Mouse (Mus musculus): ENCODE measurements at regions not wholly inside any gene's neighbourhood (a gene's known extent, or its start where the extent isn't known, plus 50 kb on each side); places are given as distances from the start of the nearest gene placed in this dataset.

DNA sequence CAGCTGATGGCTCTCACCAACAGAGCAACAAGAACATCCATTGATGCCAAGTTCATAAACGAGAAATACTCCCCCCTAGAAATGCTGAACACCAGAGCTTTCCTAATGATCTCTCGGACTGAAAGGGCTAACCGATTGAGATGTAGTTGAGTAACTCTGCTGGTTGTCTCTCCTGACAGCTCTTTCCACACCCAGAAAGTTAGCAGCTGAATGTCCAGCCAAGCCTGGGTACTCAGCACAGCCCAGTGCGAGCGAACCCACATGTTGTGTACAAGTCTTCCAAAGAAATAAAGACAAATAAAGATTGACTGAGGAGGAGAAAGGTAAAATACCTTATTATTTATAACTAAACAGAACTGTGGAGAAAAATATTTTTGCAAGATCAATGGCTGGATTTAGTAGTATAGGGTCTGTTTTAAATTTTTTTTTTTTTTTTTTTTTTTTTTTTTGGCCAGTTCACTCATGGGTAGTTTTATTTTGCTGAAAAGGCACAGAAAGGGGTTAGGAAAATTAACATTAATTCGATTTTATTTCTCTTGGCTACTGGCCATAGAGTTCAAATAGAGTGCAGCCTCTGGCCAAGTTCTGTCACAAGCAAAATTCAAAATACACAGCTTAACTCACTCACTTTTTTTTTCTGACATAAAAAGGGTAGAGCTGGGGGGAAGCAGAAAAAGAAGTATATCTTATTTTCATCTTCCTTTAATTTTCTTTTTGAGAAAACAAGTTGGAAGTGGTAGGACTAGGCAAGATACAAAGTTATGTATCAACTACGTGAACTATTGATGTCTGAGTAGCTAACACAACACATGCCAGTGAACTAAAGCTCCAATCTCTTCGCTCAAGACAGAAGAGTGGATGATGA lies 261.2 kb upstream of the Npvf start:
- no peak for DNase-seq (ENCODE audit: low spot score in 2 of 2)

DNA sequence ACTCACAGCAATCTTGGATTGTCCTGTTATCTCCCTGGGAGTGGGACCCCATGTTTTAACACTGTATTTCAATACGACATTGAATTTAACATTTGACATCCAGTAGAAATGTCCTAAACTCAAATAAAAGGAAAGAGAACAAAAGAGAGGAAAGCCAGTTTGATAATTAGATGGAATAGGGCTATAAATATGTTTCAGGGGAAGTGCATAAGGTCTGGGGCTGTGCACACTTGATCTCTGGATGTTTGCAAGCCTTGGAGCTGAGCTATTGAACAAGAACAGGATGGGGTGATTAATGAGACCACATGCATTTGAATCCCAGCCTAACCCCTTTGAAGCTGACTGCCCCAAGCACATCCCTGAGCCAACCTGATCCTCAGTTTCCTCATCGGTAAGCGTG lies 264.0 kb upstream of the Npvf start:
- DNase-seq (ENCODE audit: low spot score in 2 of 2) = no peak

DNA sequence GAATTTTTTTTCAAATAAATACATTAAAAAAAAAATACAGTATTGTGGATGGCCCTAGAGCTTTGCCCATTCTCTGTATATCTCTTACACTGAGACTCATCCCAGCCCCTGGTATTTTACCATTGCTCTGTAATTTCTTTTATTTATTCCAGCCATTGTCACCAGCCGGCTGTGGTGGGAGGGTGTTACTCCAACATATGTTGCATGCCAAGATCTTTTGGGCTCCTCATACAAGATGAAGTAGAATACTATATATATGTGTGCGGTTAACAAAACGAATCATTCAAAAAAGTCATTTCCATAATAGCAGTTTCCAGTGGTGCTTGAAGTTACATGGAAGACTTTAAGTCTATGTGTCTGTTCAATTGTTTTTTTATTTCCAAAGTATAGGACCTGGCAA lies 268.0 kb upstream of the Npvf start:
- DNase-seq (ENCODE audit: low spot score in 2 of 2) = no peak

DNA sequence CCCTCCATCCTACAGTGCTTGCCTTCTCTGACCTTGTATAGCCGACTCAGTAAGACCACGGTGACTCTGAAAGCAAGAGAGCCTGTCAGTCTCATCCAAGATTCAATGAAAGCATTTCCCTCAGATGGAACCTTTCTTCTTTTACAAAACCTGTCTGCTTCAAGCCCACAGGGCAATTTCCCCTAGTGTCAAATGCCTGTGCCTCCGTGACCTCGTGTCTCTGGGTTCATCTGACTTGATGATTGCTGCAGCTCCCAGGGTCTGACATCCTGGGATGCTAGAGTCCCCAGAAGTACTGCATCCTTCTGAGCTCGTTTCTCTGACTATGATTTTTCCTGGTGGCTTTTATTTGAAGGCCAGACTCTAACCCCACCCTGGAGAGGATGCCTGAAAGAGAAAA lies 270.3 kb upstream of the Npvf start:
- no peak for DNase-seq (ENCODE audit: low spot score in 2 of 2)

DNA sequence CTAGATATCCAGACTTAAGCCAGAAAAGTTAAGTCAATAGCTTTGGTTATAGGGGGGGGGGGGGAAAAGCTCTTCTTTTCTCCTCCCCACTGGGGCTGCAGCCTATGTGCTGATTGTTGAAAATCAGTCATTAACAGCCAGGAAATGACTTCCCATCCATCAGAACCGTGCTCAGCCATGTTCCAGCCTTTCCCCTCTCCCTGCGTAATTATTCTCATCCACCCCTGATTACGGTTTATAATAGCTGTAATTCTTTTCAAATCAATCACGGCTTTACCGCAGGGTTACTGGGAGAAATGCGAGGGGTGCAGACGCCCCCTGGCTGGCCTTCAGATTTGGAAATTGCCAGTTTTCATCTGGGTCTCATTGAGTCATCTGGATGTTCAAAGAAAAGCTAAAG lies 270.8 kb upstream of the Npvf start:
- no peak for DNase-seq (ENCODE audit: low spot score in 2 of 2)

DNA sequence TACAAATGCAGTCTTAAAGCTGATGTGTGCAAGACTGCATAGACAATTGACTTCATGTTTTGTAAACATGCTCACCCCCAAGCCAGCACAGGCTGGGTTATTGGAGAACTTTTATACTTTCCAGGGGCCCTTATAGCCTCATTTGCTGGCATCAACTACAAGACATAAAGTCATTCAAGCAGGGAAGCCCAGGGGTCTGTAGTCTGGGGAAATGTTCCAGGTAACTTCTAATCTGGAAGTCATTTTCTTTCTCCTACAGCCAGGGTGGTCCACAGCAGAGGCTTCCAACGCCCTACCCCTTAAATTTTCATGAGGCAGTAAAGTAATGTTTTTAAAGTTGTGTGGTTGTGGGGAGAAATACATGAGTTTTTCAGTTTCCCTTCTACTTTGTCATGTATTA lies 272.1 kb upstream of the Npvf start:
- no peak for DNase-seq (ENCODE audit: low spot score in 2 of 2)

DNA sequence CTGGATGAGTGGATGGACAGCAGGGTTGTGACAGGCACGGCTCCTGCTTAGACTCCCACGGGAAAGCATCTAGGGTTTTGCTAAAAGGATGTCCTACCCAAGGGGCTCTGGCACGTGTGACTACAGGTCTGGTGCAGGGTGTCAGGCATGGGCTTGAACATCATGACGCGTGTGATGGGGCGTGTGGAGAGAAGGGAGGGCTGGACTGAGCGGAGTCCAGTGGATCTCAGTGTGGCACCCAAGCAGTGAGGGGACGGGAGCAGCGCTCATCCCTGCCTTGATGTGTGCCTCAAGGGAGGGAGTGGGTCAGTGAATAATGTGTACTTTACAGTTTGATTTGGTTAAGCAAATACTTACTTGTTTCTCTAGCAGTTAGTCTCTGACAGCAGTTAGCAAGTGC lies 275.3 kb upstream of the Npvf start:
- DNase-seq (ENCODE audit: low spot score in 2 of 2) = no peak

DNA sequence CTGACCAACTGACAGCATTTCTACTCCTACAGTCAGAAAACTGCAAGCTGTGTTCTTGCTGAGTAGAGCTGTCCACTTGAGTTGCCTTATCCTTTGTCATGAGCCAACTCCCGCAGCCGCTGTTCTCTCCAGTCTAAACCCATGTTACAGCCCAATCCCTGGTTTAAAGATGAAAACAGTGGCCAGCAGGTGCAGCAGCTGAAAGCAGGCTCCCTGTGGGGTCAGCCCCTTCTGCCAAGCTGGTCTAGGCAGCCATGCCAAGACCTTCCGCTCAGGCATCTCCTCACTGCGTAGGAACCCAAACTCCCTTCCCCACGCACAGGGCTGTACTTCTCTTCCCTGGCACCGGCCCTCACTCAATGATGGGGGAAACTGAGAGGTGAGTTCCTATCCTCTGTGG lies 279.3 kb upstream of the Npvf start:
- no peak for DNase-seq (ENCODE audit: low spot score in 2 of 2)

DNA sequence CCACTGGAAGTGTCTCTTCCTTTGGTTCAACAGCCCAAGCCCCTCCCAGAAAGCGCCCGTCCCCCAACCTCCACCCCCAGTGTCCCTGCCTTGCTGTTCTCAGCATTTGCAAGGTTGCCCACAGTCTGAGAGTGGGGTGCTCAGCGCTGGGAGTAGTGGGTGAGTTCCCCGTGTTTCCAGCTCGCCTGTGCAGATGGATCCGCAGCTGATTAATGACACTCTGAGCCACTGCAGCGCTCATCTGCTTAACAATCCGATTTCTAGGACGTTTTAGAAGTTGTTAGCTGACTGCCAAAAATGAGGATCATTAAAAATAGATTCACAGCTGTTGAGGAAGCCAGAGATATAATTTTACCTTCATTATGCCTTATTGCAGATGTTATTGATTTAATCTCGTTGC lies 280.0 kb upstream of the Npvf start:
- DNase-seq (ENCODE audit: low spot score in 2 of 2) = peak in 1 of 2 experiments; percentile 19

DNA sequence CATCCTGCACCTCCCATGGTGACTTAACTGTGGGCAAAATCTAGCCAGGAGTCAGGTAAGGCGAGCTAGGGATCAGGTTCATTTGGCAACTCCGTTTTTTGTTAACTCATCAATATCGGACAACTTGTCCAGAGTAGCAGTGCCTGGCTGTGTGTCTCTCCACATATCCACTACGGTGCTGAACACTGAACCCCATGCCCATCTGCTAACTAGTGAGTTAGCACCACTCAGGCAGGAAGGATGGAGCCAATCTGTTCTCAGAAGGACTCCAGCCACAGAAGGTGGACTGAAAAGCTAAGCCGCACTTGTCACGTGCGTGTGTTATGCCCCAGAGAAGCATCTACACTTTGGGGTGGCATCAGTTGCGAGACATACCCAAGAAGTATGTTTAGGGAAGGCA lies 282.1 kb upstream of the Npvf start:
- no peak for DNase-seq (ENCODE audit: low spot score in 2 of 2)

DNA sequence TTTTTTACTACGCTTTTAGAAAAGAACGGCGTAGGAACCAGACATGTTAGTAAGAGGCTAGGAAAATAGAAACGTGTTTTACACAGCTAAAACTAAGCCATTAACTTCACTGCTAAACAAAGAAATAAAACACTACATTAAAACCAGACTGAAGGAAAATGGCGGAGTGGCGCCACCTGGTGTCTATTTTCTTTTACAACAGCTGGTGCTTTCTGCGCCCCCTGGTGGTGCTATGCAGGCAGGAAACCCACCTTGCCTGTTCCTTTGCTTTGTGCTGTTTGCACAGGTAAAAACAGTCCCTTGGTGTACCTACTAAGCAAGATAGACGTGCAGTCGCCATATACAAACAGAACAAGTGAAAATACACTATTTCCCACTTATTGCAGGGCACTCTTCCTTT lies 282.9 kb upstream of the Npvf start:
- peak in 1 of 2 experiments; percentile 66 for DNase-seq (ENCODE audit: low spot score in 2 of 2)

DNA sequence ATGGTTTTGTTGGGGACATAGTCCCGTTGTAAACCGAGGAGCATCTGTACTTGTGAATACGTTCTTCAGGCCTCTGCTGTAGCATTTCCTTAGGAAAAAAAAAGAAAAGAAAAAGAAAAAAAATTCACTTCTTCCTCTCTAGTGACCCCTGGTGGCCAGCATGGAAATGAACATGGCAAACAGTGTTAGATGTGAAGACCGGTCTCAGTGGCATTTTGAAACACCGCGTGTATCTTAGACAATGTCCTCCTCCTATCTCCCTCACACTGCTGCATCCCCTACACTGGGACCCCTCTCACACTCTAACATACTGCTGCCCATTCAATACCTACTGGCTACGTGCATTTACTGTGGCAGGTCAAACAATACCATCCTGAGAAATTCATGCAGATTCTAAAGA lies 284.6 kb upstream of the Npvf start:
- no peak for DNase-seq (ENCODE audit: low spot score in 2 of 2)

DNA sequence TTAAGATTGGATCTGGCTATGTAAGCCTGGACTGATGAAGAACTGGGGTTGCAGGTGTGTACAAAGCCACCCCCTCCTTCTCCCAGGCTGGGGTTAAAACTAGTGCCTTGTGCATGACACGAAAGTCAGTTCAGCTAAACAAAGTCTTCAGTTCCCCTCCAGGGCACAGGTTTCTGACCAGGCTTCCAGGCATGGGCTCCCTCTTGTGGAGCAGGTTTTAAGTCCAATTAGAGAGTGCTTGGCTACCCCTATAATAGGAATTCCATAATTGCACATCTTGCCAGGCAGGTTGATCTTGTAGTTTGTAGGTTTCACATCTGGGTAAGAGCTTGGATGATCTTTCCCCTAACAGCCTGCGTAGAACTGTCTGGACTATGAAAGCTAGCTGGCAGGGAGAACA lies 285.2 kb upstream of the Npvf start:
- no peak for DNase-seq (ENCODE audit: low spot score in 2 of 2)

DNA sequence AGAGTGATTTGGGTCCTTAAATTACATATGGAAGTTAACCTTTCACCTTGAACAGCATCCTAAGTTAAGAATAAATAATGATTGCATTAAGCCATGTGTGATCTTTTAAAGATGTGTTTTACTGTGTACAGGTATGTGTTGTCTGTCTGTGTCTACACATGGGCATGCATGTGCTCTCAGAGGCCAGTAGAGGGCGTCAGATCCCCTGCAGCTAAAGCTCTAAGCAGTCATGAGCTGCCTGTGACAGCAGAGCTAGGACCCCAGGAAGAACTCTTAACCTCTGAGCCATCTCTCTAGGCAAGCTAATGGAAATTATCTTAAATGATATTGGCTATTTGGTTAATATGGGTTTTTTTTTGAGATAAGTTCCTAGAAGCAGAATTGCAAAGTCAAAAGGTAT lies 285.9 kb upstream of the Npvf start:
- DNase-seq (ENCODE audit: low spot score in 2 of 2) = no peak

DNA sequence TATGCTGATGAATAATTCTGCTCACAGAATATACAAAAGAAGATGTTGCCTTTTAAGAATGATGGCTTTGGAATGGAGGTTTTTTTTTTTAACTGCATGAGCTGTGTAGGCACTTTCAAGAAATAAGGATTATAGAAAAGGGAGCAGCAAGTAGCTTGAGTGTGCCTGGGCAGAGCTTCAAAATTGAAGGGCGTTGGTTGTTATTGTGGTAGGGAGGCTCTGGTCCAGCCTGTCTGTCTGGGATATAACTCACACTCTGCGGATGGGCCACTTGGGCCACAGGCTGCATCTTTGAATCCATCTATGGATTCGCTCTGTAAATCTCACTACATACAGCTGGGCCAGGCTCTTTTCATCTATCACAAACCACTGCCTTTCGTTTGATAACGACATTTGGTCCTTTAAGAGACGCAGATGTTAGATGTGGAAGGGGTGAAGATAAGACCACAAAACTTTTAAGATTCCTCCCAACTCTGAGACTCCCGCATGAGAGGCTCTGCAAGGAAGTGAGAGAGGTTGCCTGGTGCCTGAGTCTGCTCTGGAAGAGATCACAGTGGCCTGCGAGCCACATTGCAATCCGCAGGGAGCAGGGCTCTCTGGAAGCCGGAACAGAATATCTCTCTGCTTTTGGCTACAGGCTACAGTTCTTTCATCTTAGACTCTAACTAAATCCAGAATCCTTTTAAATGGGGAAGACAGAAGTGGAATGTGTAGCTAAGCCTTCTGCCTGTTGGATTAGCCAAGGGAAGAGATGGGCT lies 286.6 kb upstream of the Npvf start:
- no peak for DNase-seq (ENCODE audit: low spot score in 2 of 2)

DNA sequence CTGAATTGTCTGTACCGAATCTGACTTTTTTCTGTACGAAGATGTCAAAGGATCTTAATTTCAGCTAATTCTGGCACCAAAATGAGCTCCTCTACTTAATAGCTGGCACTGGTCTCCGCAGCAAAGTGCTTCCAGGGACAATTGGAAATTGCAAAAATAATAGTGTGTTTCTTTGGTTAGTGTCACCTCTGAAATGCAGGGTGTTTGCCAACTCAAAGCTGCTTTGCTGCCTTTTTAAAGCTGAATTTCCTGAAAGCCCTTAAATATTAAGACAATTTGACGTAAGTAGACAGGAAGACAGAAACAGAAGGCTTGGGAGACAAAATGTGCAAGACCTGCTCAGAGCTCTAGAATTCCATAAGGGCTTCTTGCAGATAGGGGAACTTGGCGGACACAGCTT lies 288.5 kb upstream of the Npvf start:
- DNase-seq (ENCODE audit: low spot score in 2 of 2) = no peak

DNA sequence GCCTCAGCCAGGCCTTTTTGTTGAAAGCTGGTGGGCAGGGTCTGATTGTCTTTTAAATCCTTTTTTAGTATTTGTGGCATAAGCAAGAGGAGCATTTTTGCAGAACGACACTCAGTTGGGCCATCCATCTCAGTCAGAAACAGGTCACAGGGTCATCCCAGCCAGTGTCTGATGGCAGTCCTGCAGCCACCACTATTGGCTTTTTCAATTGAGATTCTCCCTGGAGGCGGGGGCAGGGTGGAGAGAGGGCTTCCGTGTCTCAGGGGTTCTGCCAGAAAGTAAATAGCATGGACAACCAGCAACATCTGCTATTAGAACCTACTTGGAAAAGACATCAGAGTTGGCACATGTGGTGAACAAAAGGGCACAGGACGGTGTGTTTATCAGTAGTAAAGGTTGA lies 293.8 kb upstream of the Npvf start:
- no peak for DNase-seq (ENCODE audit: low spot score in 2 of 2)

DNA sequence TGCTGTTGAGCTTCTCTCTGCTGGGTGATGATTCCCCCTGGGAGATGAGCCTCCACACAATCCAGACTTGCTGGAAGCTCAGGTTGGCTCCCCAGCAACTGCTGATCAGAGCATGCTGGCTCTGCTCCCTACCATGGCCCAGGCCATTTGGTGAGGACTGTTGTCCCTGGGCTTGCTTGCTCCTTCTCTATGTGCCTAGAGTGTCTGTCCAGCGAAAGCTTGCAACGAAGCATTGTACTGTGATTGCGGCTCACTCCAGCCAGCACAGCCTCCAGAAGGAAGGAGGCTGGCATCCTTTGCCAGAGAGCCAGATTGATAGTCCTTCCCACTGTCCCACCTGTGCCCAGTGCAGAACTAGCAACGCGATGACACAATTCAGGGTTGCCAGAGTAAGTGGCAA lies 295.1 kb upstream of the Npvf start:
- DNase-seq (ENCODE audit: low spot score in 2 of 2) = no peak

DNA sequence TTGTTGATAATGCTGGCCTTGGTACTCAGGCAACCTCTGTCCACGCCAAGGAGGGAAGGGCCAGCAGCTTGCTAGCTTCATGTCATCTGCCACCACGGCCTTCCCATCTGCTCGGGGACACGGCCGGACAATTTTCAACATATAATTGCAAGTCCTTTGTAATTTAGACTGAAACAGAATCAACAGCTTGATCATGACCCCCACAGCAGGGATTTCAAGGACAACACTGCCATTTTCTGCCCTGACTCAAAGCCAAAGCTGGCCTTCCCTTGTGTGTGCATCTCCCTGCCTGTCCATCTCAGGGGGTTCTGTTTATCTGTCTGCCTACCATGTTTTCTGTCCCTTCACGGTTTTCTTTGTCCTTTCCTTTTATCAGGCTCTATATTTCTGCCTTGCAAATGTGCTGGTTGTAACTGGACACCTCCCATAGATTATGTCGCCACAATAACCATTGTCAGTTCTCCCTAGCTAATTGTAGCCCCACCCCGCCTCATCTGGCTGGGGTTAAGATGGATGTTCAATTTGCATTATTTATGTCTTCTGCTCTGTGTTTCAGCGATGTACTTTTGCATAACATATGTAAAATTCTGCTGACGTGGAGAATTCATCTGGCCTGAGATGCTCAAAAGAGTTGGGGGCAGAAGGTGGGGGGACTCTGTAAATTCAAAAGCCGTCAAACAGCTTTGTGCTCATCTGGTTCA lies 295.8 kb upstream of the Npvf start:
- DNase-seq (ENCODE audit: low spot score in 2 of 2) = no peak

DNA sequence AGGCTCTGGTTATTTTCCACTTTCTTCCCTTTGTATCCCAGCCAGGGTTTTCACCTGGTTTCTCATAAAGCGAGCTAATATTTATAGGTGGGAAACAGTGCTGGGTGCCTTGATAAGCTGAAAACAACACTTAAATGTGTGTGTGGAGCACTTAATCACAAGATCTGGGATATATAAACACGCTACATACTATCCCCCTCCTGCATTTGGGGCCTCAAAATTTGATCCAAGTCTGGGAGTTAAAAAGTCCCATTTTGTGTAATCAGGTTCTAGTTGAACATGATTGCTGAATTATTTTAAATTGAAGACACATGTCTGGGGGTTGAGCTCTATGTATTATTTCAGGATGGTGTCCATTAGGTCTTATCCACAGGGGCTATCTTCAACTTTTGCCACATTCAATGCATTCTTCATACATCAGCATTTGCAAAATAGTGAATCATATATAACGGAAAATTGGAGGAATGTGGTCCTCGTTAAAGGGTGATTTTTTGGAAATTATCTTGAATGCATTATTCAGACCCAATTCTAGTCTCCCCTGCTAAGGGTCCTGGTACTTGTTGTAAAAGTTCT lies 303.2 kb upstream of the Npvf start:
- no peak for DNase-seq (ENCODE audit: low spot score in 2 of 2)

DNA sequence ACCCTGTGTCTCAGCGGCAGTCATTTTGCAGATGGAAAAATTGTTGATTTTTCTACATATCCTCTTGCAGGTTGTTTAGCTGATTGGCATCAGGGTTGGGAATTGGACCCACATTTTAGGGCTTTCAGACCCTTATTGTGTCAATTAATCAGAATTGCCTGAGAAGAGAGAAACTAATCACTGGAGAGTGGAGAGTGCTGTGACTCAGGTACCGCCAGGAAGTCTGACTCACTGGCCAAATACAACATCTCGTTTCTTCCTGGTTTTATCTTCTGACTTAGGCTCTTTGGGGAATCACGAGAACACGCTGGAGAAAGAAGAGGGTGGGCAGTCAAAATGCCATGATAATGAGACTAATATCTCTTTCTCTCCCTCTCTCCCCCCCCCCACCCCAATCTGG lies 306.1 kb upstream of the Npvf start:
- DNase-seq (ENCODE audit: low spot score in 2 of 2) = no peak

DNA sequence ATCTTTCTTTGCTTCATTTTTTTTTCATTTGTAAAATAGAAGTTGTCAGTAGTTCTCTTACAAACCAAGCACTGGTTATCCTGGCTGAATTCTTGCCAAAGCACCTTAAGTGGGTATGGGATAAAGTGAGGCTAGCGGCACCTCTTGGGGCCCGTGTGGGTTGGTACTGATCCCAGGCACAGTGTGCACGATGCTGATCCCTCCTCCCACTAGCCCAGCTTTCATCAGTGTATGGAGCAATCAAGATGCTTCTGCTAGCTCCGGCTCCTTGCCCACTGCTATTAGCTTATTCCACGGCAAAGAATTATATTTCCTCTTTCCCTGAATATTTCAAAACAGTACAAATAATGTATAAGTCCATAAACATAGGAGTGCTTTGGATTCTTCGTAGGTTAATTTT lies 307.4 kb upstream of the Npvf start:
- no peak for DNase-seq (ENCODE audit: low spot score in 2 of 2)

Data from frontal cortex, postnatal 10 days (tissue).